Mouse (Mus musculus) hindbrain, embryonic 15.5 days (tissue): Measurements from ENCODE around the gene Rbl2. TPM values are rescaled to one million over a fixed set of nuclear protein-coding genes. Genes with fewer than 3 reads are reported as not detected.

Experiments used
- polyA plus RNA-seq: library from polyadenylated mRNA; unstranded; fragments of >200 nt; fragmentation: Nextera tagmentation; extraction: Ambion mirVana; gene quantifications from 2 replicates; pipeline ENCODE4 v1.2.1, GENCODE M21; 2015

Gene Rbl2
- polyA plus RNA-seq, 1 experiment from 2014 or later: 22.0 TPM

Other genes with a start within 250 kb of the Rbl2 start
- gene Chd9, start 241.7 kb upstream of the Rbl2 start, polyA plus RNA-seq: 94.7 and 100 TPM in 2 replicates
- 124 and 129 TPM in 2 replicates for gene Aktip, start 129.9 kb downstream of the Rbl2 start, polyA plus RNA-seq
- gene Rpgrip1l, start 243.2 kb downstream of the Rbl2 start, polyA plus RNA-seq: 9.9 and 10.1 TPM in 2 replicates
- gene Fto, start 243.5 kb downstream of the Rbl2 start, polyA plus RNA-seq: 138 and 158 TPM in 2 replicates